Mouse (Mus musculus) B cell, adult 2 months (primary cell): ENCODE measurements around the gene Lamc3.

Experiments used
- DNase-seq, 2 experiments: peaks; one replicate each; pipeline ENCODE4 v3.0.0; 2022

Gene Lamc3

GRCm38 (mm10) chr2:31938298-31938697 lies 51.2 kb downstream of the Lamc3 start:
- no peak for DNase-seq

- no peak for DNase-seq
Measured at GRCm38 (mm10) chr2:31943011-31943410, 55.9 kb downstream of the Lamc3 start.

- DNase-seq = no peak
Measured at GRCm38 (mm10) chr2:31945580-31945979, 58.5 kb downstream of the Lamc3 start.

GRCm38 (mm10) chr2:31948392-31948791 lies 61.3 kb downstream of the Lamc3 start:
- no peak for DNase-seq

- DNase-seq = no peak
Measured at GRCm38 (mm10) chr2:31948801-31949200, 61.7 kb downstream of the Lamc3 start.

GRCm38 (mm10) chr2:31950058-31950871 lies 63.2 kb downstream of the Lamc3 start, which contains the start of gene Aif1l:
Aif1l (plus strand) TSS chr2:31950139.
- peak; percentile 37 to 51 for DNase-seq

- no peak for DNase-seq
Measured at GRCm38 (mm10) chr2:31950966-31951365, 63.9 kb downstream of the Lamc3 start.

GRCm38 (mm10) chr2:31952236-31952635 lies 65.1 kb downstream of the Lamc3 start:
- no peak for DNase-seq

- DNase-seq = no peak
Measured at GRCm38 (mm10) chr2:31952725-31953124, 65.6 kb downstream of the Lamc3 start.

- no peak for DNase-seq
Measured at GRCm38 (mm10) chr2:31953687-31954086, 66.6 kb downstream of the Lamc3 start.

- no peak for DNase-seq
Measured at GRCm38 (mm10) chr2:31954779-31955181, 67.7 kb downstream of the Lamc3 start.

GRCm38 (mm10) chr2:31955686-31956085 lies 68.6 kb downstream of the Lamc3 start:
- no peak for DNase-seq

GRCm38 (mm10) chr2:31957211-31957610 lies 70.1 kb downstream of the Lamc3 start:
- DNase-seq = no peak

- no peak for DNase-seq
Measured at GRCm38 (mm10) chr2:31960986-31961385, 73.9 kb downstream of the Lamc3 start.

- no peak for DNase-seq
Measured at GRCm38 (mm10) chr2:31961791-31962222, 74.7 kb downstream of the Lamc3 start.

- no peak for DNase-seq
Measured at GRCm38 (mm10) chr2:31962501-31963224, 75.6 kb downstream of the Lamc3 start.

- DNase-seq = no peak
Measured at GRCm38 (mm10) chr2:31963491-31963890, 76.4 kb downstream of the Lamc3 start.

GRCm38 (mm10) chr2:31964191-31964590 lies 77.1 kb downstream of the Lamc3 start:
- DNase-seq = no peak

GRCm38 (mm10) chr2:31965110-31965509 lies 78.0 kb downstream of the Lamc3 start:
- peak; percentile 61 to 65 for DNase-seq

- no peak for DNase-seq
Measured at GRCm38 (mm10) chr2:31966801-31967200, 79.7 kb downstream of the Lamc3 start.

GRCm38 (mm10) chr2:31972589-31972988 lies 85.5 kb downstream of the Lamc3 start:
- DNase-seq = no peak

- DNase-seq = peak; percentile 100
Measured at GRCm38 (mm10) chr2:31974141-31974808, 87.2 kb downstream of the Lamc3 start, which contains the start of gene Nup214. Nup214 (plus strand) TSS chr2:31974436.

- no peak for DNase-seq
Measured at GRCm38 (mm10) chr2:31974809-31975371, 87.8 kb downstream of the Lamc3 start.
